Mouse (Mus musculus) MEL (cell line): Measurements from ENCODE around the gene Grn. TPM values are rescaled to one million over a fixed set of nuclear protein-coding genes. Genes with fewer than 3 reads are reported as not detected.

ENCODE experiments used
- DNase-seq: peaks from one replicate; pipeline ENCODE4 v3.0.0; 2011; ENCODE audit warnings: low read depth, low spot score
- H3K27ac ChIP-seq: 2 replicates; pipeline ENCODE4 v1.5.1; 2012; ENCODE audit warnings: low read depth, mild to moderate bottlenecking, control low read depth, low read length, moderate library complexity; ENCODE audit not compliant: control insufficient read depth
- H3K27me3 ChIP-seq, 2 experiments: fragments of 150-350 bp in 1 of 2; sonication (generic) in 1 of 2; 2 replicates each; pipeline ENCODE4 v1.6.1; 2012; ENCODE audit warnings: low read length in 2 of 2, mild to moderate bottlenecking in 2 of 2, improper control_type of control experiment in 1 of 2, moderate library complexity in 1 of 2; ENCODE audit not compliant: insufficient read depth in 2 of 2, control insufficient read depth in 1 of 2
- H3K36me3 ChIP-seq, 2 experiments: 2 replicates each; pipeline ENCODE4 v1.6.1; 2012 to 2014; ENCODE audit warnings: low read length in 2 of 2, improper control_type of control experiment in 1 of 2, inconsistent platforms in 1 of 2, mild to moderate bottlenecking in 1 of 2; ENCODE audit not compliant: insufficient read depth in 2 of 2, control insufficient read depth in 1 of 2
- H3K4me1 ChIP-seq, 2 experiments: fragments of 150-350 bp in 1 of 2; sonication (generic) in 1 of 2; 2 replicates each; pipeline ENCODE4 v1.6.1; 2012; ENCODE audit warnings: low read length in 2 of 2, improper control_type of control experiment in 1 of 2, mild to moderate bottlenecking in 1 of 2; ENCODE audit not compliant: insufficient read depth in 2 of 2, control insufficient read depth in 1 of 2
- H3K4me3 ChIP-seq, 2 experiments: fragments of 150-350 bp in 1 of 2; sonication (generic) in 1 of 2; 2 replicates each; pipeline ENCODE4 v1.5.1; 2012; ENCODE audit warnings: low read depth in 2 of 2, low read length in 2 of 2, mild to moderate bottlenecking in 2 of 2, moderate library complexity in 2 of 2, control low read depth in 1 of 2, improper control_type of control experiment in 1 of 2; ENCODE audit not compliant: control insufficient read depth in 1 of 2, insufficient read depth in 1 of 2
- H3K79me2 ChIP-seq: 2 replicates; pipeline ENCODE4 v1.6.1; 2012; ENCODE audit warnings: mild to moderate bottlenecking, low read length, moderate library complexity; ENCODE audit not compliant: control insufficient read depth, poor library complexity, insufficient read depth
- H3K9ac ChIP-seq: 2 replicates; pipeline ENCODE4 v1.6.1; 2012; ENCODE audit warnings: low read depth, mild to moderate bottlenecking, control low read depth, low read length, moderate library complexity; ENCODE audit not compliant: control insufficient read depth, poor library complexity, severe bottlenecking
- H3K9me3 ChIP-seq: fragments of 150-350 bp; sonication (generic); replicated peaks from 2 replicates; pipeline ENCODE4 v1.6.1; 2012; ENCODE audit warnings: mild to moderate bottlenecking, low read length, improper control_type of control experiment, moderate library complexity; ENCODE audit not compliant: insufficient read depth
- CTCF ChIP-seq, 3 experiments: IDR thresholded peaks in 2 of 3; conservative IDR thresholded peaks in 1 of 3; 2 replicates each; pipeline ENCODE4 v1.5.1; 2011 to 2012; ENCODE audit warnings: low read length in 3 of 3, low read depth in 2 of 3, mild to moderate bottlenecking in 2 of 3, improper control_type of control experiment in 1 of 3, inconsistent platforms in 1 of 3, mixed read lengths in 1 of 3, moderate library complexity in 1 of 3; ENCODE audit not compliant: control insufficient read depth in 1 of 3, insufficient read depth in 1 of 3, poor library complexity in 1 of 3, severe bottlenecking in 1 of 3
- E2F4 ChIP-seq: IDR thresholded peaks from 2 replicates; pipeline ENCODE4 v1.6.1; 2011; ENCODE audit warnings: low read depth, low read length, improper control_type of control experiment, borderline replicate concordance
- EP300 ChIP-seq, 2 experiments: IDR thresholded peaks; 2 replicates each; pipeline ENCODE4 v1.6.1; 2011; ENCODE audit warnings: improper control_type of control experiment in 2 of 2, low read length in 2 of 2, low read depth in 1 of 2, mild to moderate bottlenecking in 1 of 2
- ETS1 ChIP-seq: IDR thresholded peaks from 2 replicates; pipeline ENCODE4 v1.6.1; 2012; ENCODE audit warnings: low read depth, mild to moderate bottlenecking, inconsistent platforms, low read length, improper control_type of control experiment, moderate library complexity
- GABPA ChIP-seq: IDR thresholded peaks from 2 replicates; pipeline ENCODE4 v1.6.1; 2012; ENCODE audit warnings: low read depth, mild to moderate bottlenecking, inconsistent platforms, low read length, improper control_type of control experiment, moderate library complexity
- GATA1 ChIP-seq: IDR thresholded peaks from 2 replicates; pipeline ENCODE4 v1.6.1; 2011; ENCODE audit warnings: low read depth, low read length, improper control_type of control experiment
- JUND ChIP-seq: IDR thresholded peaks from 2 replicates; pipeline ENCODE4 v1.6.1; 2011; ENCODE audit warnings: low read depth, mild to moderate bottlenecking, improper control_type of control experiment, low read length
- KAT2A ChIP-seq: conservative IDR thresholded peaks from 2 replicates; pipeline ENCODE4 v1.6.1; 2012; ENCODE audit warnings: low read depth, low read length, improper control_type of control experiment, inconsistent platforms
- MEF2A ChIP-seq: IDR thresholded peaks from 2 replicates; pipeline ENCODE4 v1.6.1; 2014; ENCODE audit warnings: low read depth, mild to moderate bottlenecking, inconsistent platforms, low read length, improper control_type of control experiment; ENCODE audit not compliant: poor library complexity, insufficient replicate concordance, severe bottlenecking; ENCODE audit errors: extremely low read depth
- MXI1 ChIP-seq: IDR thresholded peaks from 2 replicates; pipeline ENCODE4 v1.6.1; 2011; ENCODE audit warnings: mild to moderate bottlenecking, low read depth, low read length, improper control_type of control experiment
- NRF1 ChIP-seq: IDR thresholded peaks from 2 replicates; pipeline ENCODE4 v1.6.1; 2014; ENCODE audit warnings: low read depth, mild to moderate bottlenecking, inconsistent platforms, low read length, improper control_type of control experiment, moderate library complexity; ENCODE audit not compliant: poor library complexity, insufficient read depth, severe bottlenecking
- POLR2A ChIP-seq, 2 experiments: IDR thresholded peaks; 2 replicates each; pipeline ENCODE4 v1.6.1; 2011 to 2012; ENCODE audit warnings: low read length in 2 of 2, mild to moderate bottlenecking in 2 of 2, control low read depth in 1 of 2, improper control_type of control experiment in 1 of 2, low read depth in 1 of 2, moderate library complexity in 1 of 2; ENCODE audit not compliant: control insufficient read depth in 1 of 2, insufficient read depth in 1 of 2, poor library complexity in 1 of 2
- POLR2AphosphoS2 ChIP-seq: IDR thresholded peaks from 2 replicates; pipeline ENCODE4 v1.6.1; 2011; ENCODE audit warnings: low read length, improper control_type of control experiment
- POLR2AphosphoS5 ChIP-seq: IDR thresholded peaks from 2 replicates; pipeline ENCODE4 v1.6.1; 2012; ENCODE audit warnings: low read depth, borderline replicate concordance, mild to moderate bottlenecking, inconsistent platforms, low read length, moderate library complexity, mixed read lengths
- RAD21 ChIP-seq: IDR thresholded peaks from 2 replicates; pipeline ENCODE4 v1.6.1; 2011; ENCODE audit warnings: mild to moderate bottlenecking, low read depth, low read length, improper control_type of control experiment
- SMC3 ChIP-seq: IDR thresholded peaks from 2 replicates; pipeline ENCODE4 v1.6.1; 2011; ENCODE audit warnings: low read depth, low read length, improper control_type of control experiment
- TAL1 ChIP-seq: IDR thresholded peaks from 2 replicates; pipeline ENCODE4 v1.6.1; 2012; ENCODE audit warnings: mild to moderate bottlenecking, inconsistent platforms, low read length, moderate library complexity, mixed read lengths
- USF1 ChIP-seq: IDR thresholded peaks from 2 replicates; pipeline ENCODE4 v1.6.1; 2014; ENCODE audit warnings: low read depth, mild to moderate bottlenecking, inconsistent platforms, low read length, improper control_type of control experiment, moderate library complexity
- polyA plus RNA-seq, 2 experiments: library from polyadenylated mRNA; stranded (reverse) in 1 of 2; unstranded in 1 of 2; fragments of >175 nt in 1 of 2; fragments of >200 nt in 1 of 2; gene quantifications; 2 replicates each; pipeline versions ENCODE4 v1.2.1 to v1.2.4; 2012; ENCODE audit warnings: low replicate concordance in 2 of 2, low read depth in 1 of 2; ENCODE audit not compliant: insufficient read length in 2 of 2, insufficient read depth in 1 of 2, missing spikeins in 1 of 2
- total RNA-seq: library from RNA; depleted of rRNA; stranded (reverse); fragments of 300-350 nt; gene quantifications from 2 replicates; pipeline ENCODE4 v1.2.3, GENCODE M21; 2012; rRNA removed

Grn gene
- total and polyA plus RNA-seq, 3 experiments: 14.7 to 42.1 TPM; not detected in 1

DNA sequence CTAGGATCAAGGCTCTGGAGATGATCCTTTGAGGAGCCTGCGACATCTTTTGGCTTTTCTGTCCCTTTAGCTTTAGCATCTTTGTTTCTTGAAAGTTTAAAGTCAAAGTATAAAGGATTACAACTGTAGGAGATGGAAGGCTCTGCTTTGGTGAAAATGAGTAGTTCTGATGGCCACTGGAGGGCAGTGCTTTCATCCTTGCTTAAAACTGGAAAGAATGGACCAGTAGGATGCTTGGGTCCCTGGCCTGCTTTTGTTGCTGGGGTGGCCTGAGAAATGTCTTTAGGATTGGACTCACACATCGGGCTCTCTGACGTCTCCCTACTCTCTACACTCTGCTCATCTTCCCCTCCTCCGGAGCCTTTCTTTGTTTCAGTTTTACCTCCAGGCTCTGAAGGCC, 50.8 kb downstream of the Grn start:
- no peaks in the 10 kb centered on the region for H3K79me2 ChIP-seq
- no peaks in the 10 kb centered on the region for H3K27me3 ChIP-seq
- no peak for DNase-seq
- H3K4me3 ChIP-seq: no peak overlapping the region
- TF ChIP-seq SMC3: peak; percentile 45
- TF ChIP-seq MEF2A: no peak
- no peak for TF ChIP-seq POLR2AphosphoS5
- peak in 2 of 3 experiments; percentile 23 to 57; a peak in 3 of 6 replicates for TF ChIP-seq CTCF (IDR thresholded peaks at IDR 0.05 in 2 of 3, conservative IDR thresholded peaks at IDR 0.05 in 1 of 3; ENCODE audit: control insufficient read depth in 1 of 3, insufficient read depth in 1 of 3, low read depth in 2 of 3, low read length in 3 of 3, poor library complexity in 1 of 3, severe bottlenecking in 1 of 3)
- no peak for TF ChIP-seq RAD21
- TF ChIP-seq KAT2A: no peak
- no peak for TF ChIP-seq GABPA
- TF ChIP-seq POLR2A (IDR thresholded peaks at IDR 0.05; ENCODE audit: control insufficient read depth in 1 of 2, insufficient read depth in 1 of 2, low read depth in 1 of 2, low read length in 2 of 2, poor library complexity in 1 of 2): no peak
- TF ChIP-seq E2F4: no peak
- no peak for TF ChIP-seq ETS1
- TF ChIP-seq NRF1: no peak
- no peak for TF ChIP-seq USF1
- TF ChIP-seq POLR2AphosphoS2: no peak
- no peak for TF ChIP-seq MXI1
- peaks cover 0 to 19% of the 10 kb centered on the region in 2 experiments for H3K36me3 ChIP-seq
- H3K9me3 ChIP-seq: no peaks in the 10 kb centered on the region
- H3K27ac ChIP-seq: no peak overlapping the region
- H3K9ac ChIP-seq: no peak overlapping the region
- peaks cover under 1 to 16% of the 10 kb centered on the region in 2 experiments; a peak in 2 of 4 replicates for H3K4me1 ChIP-seq

- H3K4me3 ChIP-seq: no peak overlapping the region
- no peaks in the 10 kb centered on the region for H3K9me3 ChIP-seq
- no peaks in the 10 kb centered on the region for H3K27me3 ChIP-seq
- H3K4me1 ChIP-seq: peaks cover 0 to 16% of the 10 kb centered on the region in 2 experiments; a peak in 2 of 4 replicates
- peaks cover 8 to 19% of the 10 kb centered on the region in 2 experiments for H3K36me3 ChIP-seq
- no peak overlapping the region; the same call in 1 of the 2 replicates for H3K9ac ChIP-seq
- no peaks in the 10 kb centered on the region for H3K79me2 ChIP-seq
- H3K27ac ChIP-seq: peak overlapping the region; percentile 63
- peak; percentile 74 for DNase-seq
- TF ChIP-seq MEF2A (no peak), KAT2A (no peak), EP300 (IDR thresholded peaks at IDR 0.05; ENCODE audit: low read depth in 1 of 2, low read length in 2 of 2) (peak; percentile 47 to 55), GATA1 (0 out of 2 replicates have a peak, but pooled peaks have one; percentile 9), POLR2A (IDR thresholded peaks at IDR 0.05; ENCODE audit: control insufficient read depth in 1 of 2, insufficient read depth in 1 of 2, low read depth in 1 of 2, low read length in 2 of 2, poor library complexity in 1 of 2) (no peak), JUND (peak; percentile 89), TAL1 (peak; percentile 23; the same call in 1 of the 2 replicates)
Observed at GRCm38 (mm10) chr11:102481779-102482178, 51.7 kb downstream of the Grn start.

Other genes starting within 250 kb of the Grn start
- gene Lsm12, start 245.0 kb upstream of the Grn start, total RNA-seq: 74.2 and 75.0 TPM in 2 replicates
- 100 to 1,000 TPM; 128 to 150 TPM for gene Lsm12, start 245.0 kb upstream of the Grn start, polyA plus RNA-seq
- 46.4 and 48.9 TPM in 2 replicates for gene G6pc3, start 240.7 kb upstream of the Grn start, total RNA-seq
- gene G6pc3, start 240.7 kb upstream of the Grn start, polyA plus RNA-seq: 100 to 1,000 TPM in 1 of 2 experiments, not detected in 1; 104 TPM
- 9.1 and 10.4 TPM in 2 replicates for gene Hdac5, start 200.1 kb upstream of the Grn start, total RNA-seq
- gene Hdac5, start 200.1 kb upstream of the Grn start, polyA plus RNA-seq: 10 to 100 TPM in 1 of 2 experiments, not detected in 1; 29.3 TPM
- 19.5 and 20.0 TPM in 2 replicates for gene BC030867, start 181.4 kb upstream of the Grn start, total RNA-seq
- 10 to 100 TPM; 36.2 to 51.7 TPM for gene BC030867, start 181.4 kb upstream of the Grn start, polyA plus RNA-seq
- gene Asb16, start 161.6 kb upstream of the Grn start, total RNA-seq: 3.9 and 4.4 TPM in 2 replicates
- 1 to 10 TPM in 1 of 2 experiments, not detected in 1; 8.5 TPM for gene Asb16, start 161.6 kb upstream of the Grn start, polyA plus RNA-seq
- 27.0 and 29.3 TPM in 2 replicates for gene Tmub2, start 145.4 kb upstream of the Grn start, total RNA-seq
- 10 to 100 TPM in 1 of 2 experiments, not detected in 1; 40.5 TPM for gene Tmub2, start 145.4 kb upstream of the Grn start, polyA plus RNA-seq
- gene Atxn7l3, start 133.7 kb upstream of the Grn start, total RNA-seq: 40.5 and 46.7 TPM in 2 replicates
- gene Atxn7l3, start 133.7 kb upstream of the Grn start, polyA plus RNA-seq: 10 to 100 TPM; 39.4 to 53.0 TPM
- gene Ubtf, start 110.6 kb upstream of the Grn start, total RNA-seq: 151 and 189 TPM in 2 replicates
- 100 to 1,000 TPM in 1 of 2 experiments, 10 to 100 TPM in 1; 76.5 to 145 TPM for gene Ubtf, start 110.6 kb upstream of the Grn start, polyA plus RNA-seq
- 0.23 and 0.36 TPM in 2 replicates for gene Slc4a1, start 64.1 kb upstream of the Grn start, total RNA-seq
- under 1 TPM in 1 of 2 experiments, not detected in 1; 0.35 TPM for gene Slc4a1, start 64.1 kb upstream of the Grn start, polyA plus RNA-seq
- gene Rundc3a, start 36.9 kb upstream of the Grn start, total RNA-seq: 0.39 and 0.42 TPM in 2 replicates
- 1 to 10 TPM in 1 of 2 experiments, not detected in 1; 2.1 TPM for gene Rundc3a, start 36.9 kb upstream of the Grn start, polyA plus RNA-seq
- gene Slc25a39, start 22.4 kb upstream of the Grn start, total RNA-seq: 174 and 183 TPM in 2 replicates
- 100 to 1,000 TPM in 1 of 2 experiments, not detected in 1; 325 TPM for gene Slc25a39, start 22.4 kb upstream of the Grn start, polyA plus RNA-seq
- gene Fam171a2, start 17.4 kb downstream of the Grn start, total RNA-seq: 1.8 and 2.0 TPM in 2 replicates
- 1 to 10 TPM in 1 of 2 experiments, not detected in 1; 8.8 TPM for gene Fam171a2, start 17.4 kb downstream of the Grn start, polyA plus RNA-seq
- gene Itga2b, start 39.8 kb downstream of the Grn start, total RNA-seq: 8.3 and 10.7 TPM in 2 replicates
- 10 to 100 TPM in 1 of 2 experiments, not detected in 1; 55.7 TPM for gene Itga2b, start 39.8 kb downstream of the Grn start, polyA plus RNA-seq
- 17.9 and 20.3 TPM in 2 replicates for gene Gpatch8, start 126.1 kb downstream of the Grn start, total RNA-seq
- gene Gpatch8, start 126.1 kb downstream of the Grn start, polyA plus RNA-seq: 10 to 100 TPM; 25.8 to 29.7 TPM
- 0.33 and 0.35 TPM in 2 replicates for gene Gm11627, start 149.1 kb downstream of the Grn start, total RNA-seq
- gene Gm11627, start 149.1 kb downstream of the Grn start, polyA plus RNA-seq: under 1 TPM in 1 of 2 experiments, not detected in 1; 0.13 TPM
- not detected in 2 replicates for gene Fzd2, start 174.1 kb downstream of the Grn start, total RNA-seq
- gene Fzd2, start 174.1 kb downstream of the Grn start, polyA plus RNA-seq: not detected
- gene Meioc, start 233.4 kb downstream of the Grn start, total RNA-seq: not detected in 2 replicates
- gene Meioc, start 233.4 kb downstream of the Grn start, polyA plus RNA-seq: under 1 TPM in 1 of 2 experiments, not detected in 1; 0.06 TPM